Mouse (Mus musculus) heart, adult 10 weeks (tissue): ENCODE results near the gene Mospd3. TPM values are rescaled to one million over a fixed set of nuclear protein-coding genes. Genes with fewer than 3 reads are reported as not detected.

ENCODE experiments used
- polyA plus RNA-seq: library from polyadenylated mRNA; stranded (reverse); fragments of 350-450 nt; fragmentation: Illumina TruSeq; extraction: RNeasy Lipid Tissue Mini Kit (QIAGEN cat#74804); gene quantifications from one replicate; pipeline ENCODE4 v1.2.3, GENCODE M21; 2014; ENCODE audit warnings: low read depth, low replicate concordance

The Mospd3 gene
- 11.4 TPM for polyA plus RNA-seq

DNA sequence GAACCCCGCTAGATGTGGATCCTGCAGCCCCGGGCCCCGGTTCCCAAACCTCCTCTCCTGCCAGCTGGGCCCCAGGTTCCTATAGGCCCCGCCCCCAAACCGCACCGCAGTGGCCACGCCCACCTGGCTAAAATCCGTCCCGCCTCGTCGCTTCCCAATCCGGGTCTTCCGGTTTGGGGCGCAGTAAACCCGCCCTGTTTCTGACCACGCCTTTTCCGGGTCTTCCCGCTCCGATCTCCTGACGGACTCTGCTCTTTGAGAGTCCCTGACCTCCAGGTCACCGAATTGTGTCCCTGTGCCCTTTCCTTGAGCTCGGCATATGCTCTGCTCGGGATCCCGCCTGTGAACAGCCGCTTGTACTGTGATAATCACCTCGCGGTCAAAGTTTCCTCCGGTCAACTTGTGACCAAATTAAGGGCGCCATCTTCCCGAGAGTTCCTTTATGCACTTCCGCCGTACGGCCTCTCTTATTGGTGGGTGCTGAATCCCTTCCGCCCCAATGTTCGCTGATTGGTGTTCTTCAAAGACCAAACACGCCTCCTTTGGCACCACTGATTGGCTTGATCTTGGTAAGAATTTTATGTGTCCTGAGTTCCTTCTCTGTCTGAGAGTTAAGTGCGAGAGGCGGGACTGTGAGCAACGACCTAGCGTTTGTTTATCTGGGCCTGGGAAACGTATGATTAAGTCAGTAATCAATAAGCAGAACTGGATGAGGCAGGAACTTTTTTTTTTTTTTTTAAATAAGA, at the start of gene Mospd3:
Mospd3 (minus strand) TSS at position 440 of the 746 bp plus-strand sequence.

DNA sequence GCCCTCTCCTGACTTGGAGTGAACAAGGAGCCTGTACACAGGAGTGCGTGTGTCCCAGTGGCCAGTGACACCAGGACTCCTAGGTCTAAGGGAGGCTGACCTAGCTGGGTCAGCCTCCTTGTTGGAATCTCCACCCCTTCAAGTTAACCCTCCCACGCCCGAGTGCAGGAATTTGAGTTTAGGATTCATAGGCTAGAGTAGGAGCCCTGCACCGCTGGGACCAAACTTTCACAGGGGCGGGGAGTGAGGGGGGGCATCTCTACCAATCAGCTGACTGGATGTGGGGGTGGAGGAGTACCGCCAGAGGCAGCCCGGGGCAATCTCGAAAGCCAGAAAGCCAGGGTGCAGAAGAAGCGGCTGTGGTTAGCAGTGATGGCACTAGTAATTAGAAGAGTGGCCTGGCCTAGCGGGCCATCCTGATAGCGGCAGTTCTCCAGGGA, 44.8 kb upstream of the Mospd3 start, which contains the start of gene Irs3:
Irs3 (minus strand) TSS at position 63 of the 440 bp plus-strand sequence.

DNA sequence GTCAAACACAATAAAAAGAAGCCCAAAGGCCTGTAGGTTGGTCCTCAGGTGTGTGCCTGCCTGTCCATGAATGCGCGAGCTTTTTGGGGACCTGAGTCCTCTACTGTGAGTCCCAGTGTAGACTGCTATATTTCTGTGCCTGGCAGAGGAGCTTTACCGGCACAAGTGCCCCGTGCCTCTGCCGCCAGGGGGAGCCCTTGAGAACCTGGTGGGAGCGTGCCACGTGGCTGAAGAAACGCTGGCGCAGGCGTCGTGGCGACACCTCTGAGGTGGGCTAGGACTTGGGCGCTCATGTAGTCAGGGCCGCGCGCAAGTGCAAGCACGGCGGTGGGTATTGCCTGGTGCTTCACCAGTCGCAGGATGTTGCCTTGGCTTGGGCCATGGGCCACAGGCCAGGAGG, 40.2 kb upstream of the Mospd3 start, which contains the start of gene Sap25:
Sap25 (plus strand) TSS at position 281 of the 400 bp plus-strand sequence.

DNA sequence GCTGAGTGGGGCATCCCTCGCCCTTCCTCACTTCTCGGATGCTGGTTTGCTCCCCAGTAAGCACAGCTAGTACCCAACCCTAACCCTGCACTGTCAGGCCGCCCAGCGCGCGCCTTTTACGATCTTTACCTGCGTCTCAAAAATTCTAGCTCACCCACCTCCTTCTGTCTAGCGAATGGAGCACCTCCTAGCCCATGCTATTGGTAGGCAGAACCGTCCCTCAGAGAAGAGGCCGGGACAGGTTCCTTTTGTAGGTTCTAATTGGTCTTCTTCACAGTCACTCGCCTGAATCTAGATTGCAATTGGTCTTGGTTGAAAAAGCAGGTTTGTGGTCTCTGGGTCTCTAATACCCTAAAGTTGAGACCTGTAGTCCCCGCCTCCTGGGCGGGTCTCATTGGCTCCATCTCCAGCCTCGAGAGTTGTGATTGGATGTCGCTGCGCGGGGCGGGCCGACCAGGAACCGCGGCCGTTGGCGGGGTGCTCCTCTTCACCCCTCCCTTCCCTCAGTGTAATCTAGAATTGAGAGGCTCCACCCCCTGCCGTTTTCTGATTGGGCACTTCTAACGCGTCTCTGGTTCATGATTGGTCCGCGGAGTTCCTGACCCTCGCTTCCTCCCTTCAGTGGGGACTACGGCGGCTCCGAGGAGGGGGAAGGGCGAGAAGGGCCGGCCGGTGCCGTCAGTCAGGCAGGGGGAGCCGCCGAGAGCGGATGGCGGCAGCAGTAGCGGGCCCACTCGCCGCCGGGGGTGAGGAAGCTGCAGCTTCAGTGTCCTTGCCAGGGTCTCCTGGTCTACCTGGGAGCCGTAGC, 27.8 kb upstream of the Mospd3 start, which contains the start of the genes Fbxo24, Lrch4 and Gm20605:
Fbxo24 (minus strand) TSS at position 505 of the 808 bp plus-strand sequence.
Lrch4 (plus strand) TSS at position 624 of the 808 bp plus-strand sequence.
Gm20605 (plus strand) TSS at position 678 of the 808 bp plus-strand sequence.

DNA sequence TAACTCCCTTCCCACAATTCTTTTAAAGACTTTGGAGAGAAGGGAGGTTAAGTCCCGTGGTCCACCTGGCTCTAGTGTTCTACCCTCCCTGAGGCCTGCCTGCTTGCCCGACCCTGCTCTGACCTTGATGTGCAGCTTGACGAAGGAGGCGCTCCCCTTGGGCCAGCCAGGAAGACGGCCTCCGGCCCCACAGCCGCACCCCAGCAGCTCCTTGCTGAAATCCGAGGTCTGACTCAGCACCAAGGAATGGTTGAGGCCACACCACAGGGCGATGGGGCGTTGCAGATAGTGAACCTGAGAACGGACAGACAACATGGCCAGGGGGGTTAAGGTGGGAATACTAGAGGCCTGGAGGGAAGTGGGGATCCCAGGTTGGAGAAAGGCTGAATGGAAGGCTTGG, 12.7 kb upstream of the Mospd3 start, which contains the start of gene Pcolce:
Pcolce (minus strand) TSS at position 235 of the 400 bp plus-strand sequence.

DNA sequence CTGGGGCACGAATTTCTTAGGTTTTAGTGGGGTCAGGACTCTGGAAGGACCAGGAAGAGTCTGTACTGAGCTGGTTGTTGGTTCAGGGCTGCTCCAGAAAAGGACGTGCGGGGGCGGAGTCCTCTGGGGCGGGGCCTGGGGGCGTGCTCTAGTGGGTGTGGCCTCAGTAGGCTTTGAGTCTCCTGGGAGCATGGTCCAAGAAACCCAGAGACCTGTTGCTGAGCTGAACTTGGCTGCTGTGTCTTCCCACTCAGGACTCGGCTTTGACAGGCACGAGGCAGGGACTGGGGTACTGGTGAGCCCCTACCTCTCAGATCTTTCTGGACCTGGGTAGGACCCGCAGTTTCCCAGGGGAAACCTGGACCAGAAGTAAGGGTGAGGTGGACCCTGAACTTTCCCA, 31.2 kb downstream of the Mospd3 start, which contains the start of gene Tfr2:
Tfr2 (plus strand) TSS at position 176 of the 400 bp plus-strand sequence.

DNA sequence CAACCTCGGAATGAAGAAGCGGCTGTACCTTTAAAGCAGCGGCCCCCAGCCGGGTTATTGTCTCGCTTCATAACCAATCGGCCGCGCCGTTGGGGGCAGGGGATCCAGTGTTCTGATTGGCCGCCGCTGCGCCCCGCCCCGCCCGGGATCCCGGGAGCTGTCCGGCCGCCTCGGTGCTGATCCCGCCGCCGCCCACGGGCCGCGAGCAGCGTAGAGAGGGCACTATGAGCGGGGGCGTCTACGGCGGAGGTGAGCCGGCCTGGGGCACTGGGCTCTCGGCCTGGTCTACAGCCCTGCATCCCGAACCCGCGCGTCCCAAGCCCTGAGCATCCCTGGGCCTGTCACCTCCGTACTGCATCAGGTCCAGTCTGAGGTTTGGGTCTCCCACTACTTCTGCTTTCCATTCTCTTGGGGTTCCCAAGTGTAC, 47.4 kb downstream of the Mospd3 start, which contains the start of gene Actl6b:
Actl6b (plus strand) TSS at position 107 of the 427 bp plus-strand sequence.

Other genes with a start within 250 kb of the Mospd3 start
- not detected for gene Zan, start 124.0 kb downstream of the Mospd3 start, polyA plus RNA-seq
- gene Pop7, start 98.5 kb downstream of the Mospd3 start, polyA plus RNA-seq: 15.7 TPM
- 23.9 TPM for gene Gigyf1, start 82.5 kb downstream of the Mospd3 start, polyA plus RNA-seq
- not detected for gene Epo, start 67.8 kb downstream of the Mospd3 start, polyA plus RNA-seq
- gene Gnb2, start 67.5 kb downstream of the Mospd3 start, polyA plus RNA-seq: 231 TPM
- not detected for gene Actl6b, start 47.5 kb downstream of the Mospd3 start, polyA plus RNA-seq
- gene Tfr2, start 31.2 kb downstream of the Mospd3 start, polyA plus RNA-seq: not detected
- gene Pcolce, start 12.7 kb upstream of the Mospd3 start, polyA plus RNA-seq: 74.5 TPM
- gene Fbxo24, start 27.9 kb upstream of the Mospd3 start, polyA plus RNA-seq: 0.21 TPM
- gene Lrch4, start 28.1 kb upstream of the Mospd3 start, polyA plus RNA-seq: 12.7 TPM
- 10.8 TPM for gene Gm20605, start 28.1 kb upstream of the Mospd3 start, polyA plus RNA-seq
- gene Sap25, start 40.3 kb upstream of the Mospd3 start, polyA plus RNA-seq: 10.5 TPM
- gene Irs3, start 44.7 kb upstream of the Mospd3 start, polyA plus RNA-seq: 0.99 TPM
- gene Agfg2, start 83.7 kb upstream of the Mospd3 start, polyA plus RNA-seq: 10.5 TPM
- 1.2 TPM for gene Nyap1, start 140.5 kb upstream of the Mospd3 start, polyA plus RNA-seq
- gene Tsc22d4, start 144.7 kb upstream of the Mospd3 start, polyA plus RNA-seq: 177 TPM
- 8.7 TPM for gene Ppp1r35, start 177.8 kb upstream of the Mospd3 start, polyA plus RNA-seq
- 22.7 TPM for gene Mepce, start 186.6 kb upstream of the Mospd3 start, polyA plus RNA-seq
- gene Zcwpw1, start 186.7 kb upstream of the Mospd3 start, polyA plus RNA-seq: 0.81 TPM
- gene Pilra, start 235.2 kb upstream of the Mospd3 start, polyA plus RNA-seq: 0.97 TPM